Mouse (Mus musculus) kidney, postnatal 0 days (tissue): ENCODE results near the gene Arl6ip1. TPM values are rescaled to one million over a fixed set of nuclear protein-coding genes. Genes with fewer than 3 reads are reported as not detected.
A peak's percentile ranks its signal among the peaks of the same experiment; 100 is the strongest.

Source experiments
- ATAC-seq: fragments of 200-750 bp; cut with Nextera tagmentation; replicated peaks from 2 replicates; pipeline ENCODE4 v1.8.0; 2017; ENCODE audit warnings: low read depth, moderate number of reproducible peaks, moderate TSS enrichment, moderate library complexity; ENCODE audit not compliant: low FRiP score
- DNase-seq: peaks from one replicate; pipeline ENCODE4 v3.0.0-alpha.2; 2016; ENCODE audit warnings: low spot score
- H3K27ac ChIP-seq: fragments of 300-500 bp; sonication (generic); 2 replicates; pipeline ENCODE4 v1.5.1; 2014; ENCODE audit warnings: mild to moderate bottlenecking
- H3K27me3 ChIP-seq: fragments of 300-500 bp; sonication (generic); 2 replicates; pipeline ENCODE4 v1.6.1; 2014; ENCODE audit warnings: low read length, mixed read lengths; ENCODE audit not compliant: insufficient read depth
- H3K36me3 ChIP-seq: fragments of 300-500 bp; sonication (generic); 2 replicates; pipeline ENCODE4 v1.6.1; 2014; ENCODE audit warnings: low read length, mixed read lengths; ENCODE audit not compliant: insufficient read depth
- H3K4me1 ChIP-seq: fragments of 300-500 bp; sonication (generic); replicated peaks from 2 replicates; pipeline ENCODE4 v1.6.1; 2014; ENCODE audit warnings: antibody characterized with exemption, low read length, mixed read lengths; ENCODE audit not compliant: insufficient read depth
- H3K4me2 ChIP-seq: fragments of 300-500 bp; sonication (generic); 2 replicates; pipeline ENCODE4 v1.6.1; 2014; ENCODE audit warnings: mild to moderate bottlenecking, low read length, moderate library complexity, mixed read lengths
- H3K4me3 ChIP-seq: fragments of 300-500 bp; sonication (generic); replicated peaks from 2 replicates; pipeline ENCODE4 v1.5.1; 2014; ENCODE audit warnings: low read depth, low read length
- H3K9ac ChIP-seq: fragments of 300-500 bp; sonication (generic); 2 replicates; pipeline ENCODE4 v1.6.1; 2014; ENCODE audit warnings: low read depth, low read length
- H3K9me3 ChIP-seq: fragments of 300-500 bp; sonication (generic); replicated peaks from 2 replicates; pipeline ENCODE4 v1.6.1; 2016; ENCODE audit warnings: low read length, inconsistent platforms, mixed read lengths
- CTCF ChIP-seq: IDR thresholded peaks from 2 replicates; pipeline ENCODE4 v1.5.1; 2016; ENCODE audit warnings: antibody characterized with exemption, low read depth, mild to moderate bottlenecking, moderate library complexity
- WGBS: fragments of 180-500 bp; shearing (Covaris S2); extraction: QIAGEN DNeasy Blood & Tissue Kit; methylation state at CpG from one replicate; pipeline ENCODE4 v1.1.7; 2014; 5-methylcytosine and 5-hydroxymethylcytosine counted together
- polyA plus RNA-seq: library from polyadenylated mRNA; unstranded; fragments of >200 nt; fragmentation: Nextera tagmentation; extraction: Ambion mirVana; gene quantifications from 2 replicates; pipeline ENCODE4 v1.2.1, GENCODE M21; 2015

The Arl6ip1 gene
- polyA plus RNA-seq, 1 experiment from 2014 or later = 534 TPM

DNA sequence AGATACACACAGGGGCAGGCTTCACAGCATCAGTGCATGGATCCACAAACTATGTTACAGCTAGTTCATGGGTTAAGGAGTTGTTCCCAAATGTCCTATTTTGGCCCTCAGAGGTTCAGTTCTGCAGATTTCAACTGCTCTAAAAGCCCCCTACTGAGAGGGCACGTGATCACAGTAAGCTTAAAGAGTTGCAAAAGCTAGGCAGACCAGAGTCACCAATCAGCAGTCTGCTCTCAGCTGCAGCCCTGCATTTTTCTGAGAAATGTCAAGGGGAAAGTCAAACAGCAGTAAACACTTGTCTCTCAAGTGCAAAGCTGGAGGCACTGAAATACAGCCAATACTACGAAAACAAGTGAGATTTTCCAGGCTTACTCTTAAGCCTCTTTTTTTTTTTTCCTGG is 10.3 kb downstream of the Arl6ip1 start:
- Histone ChIP-seq H3K27ac (peak overlapping the region; percentile 77), H3K4me3 (no peak overlapping the region), H3K4me1 (peaks cover 3% of the 10 kb centered on the region; the same call in 1 of the 2 replicates), H3K4me2 (no peak overlapping the region), H3K36me3 (peaks cover 28% of the 10 kb centered on the region), H3K9me3 (no peaks in the 10 kb centered on the region), H3K27me3 (no peaks in the 10 kb centered on the region), H3K9ac (no peak overlapping the region)
- DNase-seq = no peak
- ATAC-seq = no peak
- TF ChIP-seq CTCF = no peak
- 54% methylated on average over 2 of the region's 2 CpGs for WGBS

- Histone ChIP-seq H3K36me3 (peaks cover 31% of the 10 kb centered on the region), H3K27me3 (no peaks in the 10 kb centered on the region), H3K27ac (peak overlapping the region; percentile 77), H3K9ac (no peak overlapping the region), H3K9me3 (no peaks in the 10 kb centered on the region), H3K4me3 (no peak overlapping the region), H3K4me2 (no peak overlapping the region), H3K4me1 (peaks cover 5% of the 10 kb centered on the region)
- DNase-seq (no peak), ATAC-seq (no peak)
- TF ChIP-seq CTCF = no peak
- WGBS = 80% methylated on average over 3 of the region's 3 CpGs
Observed at GRCm38 (mm10) chr7:118118426-118118825, 11.0 kb downstream of the Arl6ip1 start.

GRCm38 (mm10) chr7:118117539-118118210 is 11.8 kb downstream of the Arl6ip1 start:
- TF ChIP-seq CTCF = no peak
- peak overlapping the region; percentile 77 for H3K27ac ChIP-seq
- no peak overlapping the region for H3K4me3 ChIP-seq
- H3K4me1 ChIP-seq = peaks cover 12% of the 10 kb centered on the region
- ATAC-seq (no peak), DNase-seq (no peak)
- no peaks in the 10 kb centered on the region for H3K9me3 ChIP-seq
- H3K36me3 ChIP-seq = peaks cover 35% of the 10 kb centered on the region
- H3K27me3 ChIP-seq = no peaks in the 10 kb centered on the region
- H3K9ac ChIP-seq = no peak overlapping the region
- H3K4me2 ChIP-seq = no peak overlapping the region
- 31% methylated on average over 4 of the region's 4 CpGs for WGBS

- no peaks in the 10 kb centered on the region for H3K27me3 ChIP-seq
- H3K4me2 ChIP-seq = peak overlapping the region; percentile 73
- 10% methylated on average over 8 of the region's 8 CpGs for WGBS
- peaks cover 32% of the 10 kb centered on the region; the same call in 1 of the 2 replicates for H3K36me3 ChIP-seq
- H3K9ac ChIP-seq = peak overlapping the region; percentile 74; the same call in 1 of the 2 replicates
- DNase-seq (no peak), ATAC-seq (no peak)
- no peak for TF ChIP-seq CTCF
- no peaks in the 10 kb centered on the region for H3K9me3 ChIP-seq
- H3K27ac ChIP-seq = peak overlapping the region; percentile 90
- H3K4me3 ChIP-seq = peak overlapping the region; percentile 94
- H3K4me1 ChIP-seq = peaks cover 12% of the 10 kb centered on the region
Observed at GRCm38 (mm10) chr7:118116787-118117538, 12.5 kb downstream of the Arl6ip1 start.

DNA sequence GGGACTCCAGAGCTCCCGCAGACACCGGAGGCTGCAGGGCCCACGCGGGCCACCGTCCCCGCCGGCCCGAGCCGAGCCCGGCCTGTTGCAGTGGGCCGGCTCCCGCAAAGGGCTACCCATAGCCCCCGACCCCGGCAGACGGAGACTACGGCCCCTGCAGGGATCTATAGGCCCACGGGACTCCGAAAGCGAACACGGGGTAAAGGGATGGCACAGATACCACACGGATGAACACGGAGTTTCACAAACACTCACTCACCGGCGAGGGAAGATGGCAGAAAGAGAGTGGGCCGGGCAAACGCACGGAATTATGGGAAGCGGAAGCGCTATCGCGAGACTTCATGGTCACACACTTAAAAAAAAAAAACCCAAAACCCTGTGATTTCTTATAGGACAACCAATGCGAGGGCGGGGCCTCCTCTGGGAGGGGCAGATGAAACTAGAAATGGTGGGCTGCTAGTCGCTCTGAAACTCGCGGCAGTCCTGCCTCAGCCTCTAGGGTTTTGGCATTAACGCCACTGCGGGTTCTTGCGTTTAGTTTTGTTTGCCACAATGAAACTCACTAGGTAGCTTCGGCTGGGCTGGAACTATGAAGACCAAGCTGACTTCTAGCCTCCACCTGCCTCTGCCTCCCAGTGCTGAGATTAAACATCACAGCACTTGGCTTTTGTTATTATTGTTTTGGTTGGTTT is 13.4 kb downstream of the Arl6ip1 start, which contains the start of gene Rps15a:
Rps15a (minus strand) TSS at position 312 of the 692 bp plus-strand sequence.
- WGBS = under 1% methylated on average over 40 of the region's 40 CpGs
- no peak for TF ChIP-seq CTCF
- H3K36me3 ChIP-seq = peaks cover 40% of the 10 kb centered on the region; the same call in 1 of the 2 replicates
- ATAC-seq (peak; percentile 79), DNase-seq (peak; percentile 98)
- H3K9ac ChIP-seq = peak within 1 kb of the TSS; percentile 99
- no peaks in the 10 kb centered on the region for H3K9me3 ChIP-seq
- peaks cover 17% of the 10 kb centered on the region for H3K4me1 ChIP-seq
- peak within 1 kb of the TSS; percentile 89 for H3K4me2 ChIP-seq
- H3K4me3 ChIP-seq = peak within 1 kb of the TSS; percentile 94
- no peaks in the 10 kb centered on the region for H3K27me3 ChIP-seq
- H3K27ac ChIP-seq = peak within 1 kb of the TSS; percentile 90

DNA sequence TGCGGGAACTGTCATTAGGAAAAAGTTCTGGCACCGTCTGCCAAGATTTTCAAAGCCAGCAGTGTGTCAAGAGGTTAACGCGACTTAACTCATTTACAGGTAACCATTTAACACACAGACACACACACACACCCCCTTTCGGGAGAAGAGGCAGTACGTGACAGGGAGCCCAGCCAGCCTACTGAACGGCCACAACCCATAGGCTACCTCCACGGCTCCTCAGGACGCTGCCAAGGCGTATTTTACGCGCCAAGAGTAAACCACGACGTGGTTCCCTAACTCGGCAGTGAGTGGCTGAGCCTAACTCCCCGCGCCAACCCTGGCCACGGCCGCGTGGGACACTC is 14.0 kb downstream of the Arl6ip1 start:
- Histone ChIP-seq H3K4me3 (peak overlapping the region; percentile 94), H3K9me3 (no peaks in the 10 kb centered on the region), H3K4me2 (peak overlapping the region; percentile 89), H3K4me1 (peaks cover 17% of the 10 kb centered on the region), H3K9ac (peak overlapping the region; percentile 99), H3K36me3 (peaks cover 40% of the 10 kb centered on the region; the same call in 1 of the 2 replicates), H3K27me3 (no peaks in the 10 kb centered on the region), H3K27ac (peak overlapping the region; percentile 90)
- DNase-seq = peak; percentile 58
- 0% methylated on average over 20 of the region's 20 CpGs for WGBS
- TF ChIP-seq CTCF = no peak
- ATAC-seq = peak; percentile 47
